Mouse (Mus musculus): Measurements from ENCODE around the gene Mrpl55. TPM values are rescaled to one million over a fixed set of nuclear protein-coding genes. Genes with fewer than 3 reads are reported as not detected.
A peak's percentile ranks its signal among the peaks of the same experiment; 100 is the strongest.

Gene Mrpl55
- total and polyA plus RNA-seq, 3 experiments, result 68.5 to 75.5 TPM; not detected in 1

GRCm38 (mm10) chr11:59201216-59202002 lies 877 bp upstream of the Mrpl55 start (continued):
- no peak for TF ChIP-seq POLR2AphosphoS5 (IDR thresholded peaks at IDR 0.05; ENCODE audit: borderline replicate concordance, low read depth, low read length)
- TF ChIP-seq TCF12 (IDR thresholded peaks at IDR 0.05; ENCODE audit: low read depth, low read length), result peak; percentile 28; the same call in 1 of the 2 replicates
- peak; percentile 83 for TF ChIP-seq USF1 (IDR thresholded peaks at IDR 0.05; ENCODE audit: low read depth, low read length)

- H3K9ac ChIP-seq (ENCODE audit: control insufficient read depth, low read depth, low read length, poor library complexity, severe bottlenecking), result peak within 1 kb of the TSS; percentile 82
- no peaks in the 10 kb centered on the region for H3K9me3 ChIP-seq (replicated peaks; ENCODE audit: insufficient read depth, low read length)
- peaks cover 2 to 15% of the 10 kb centered on the region in 2 experiments; a peak in 3 of 4 replicates for H3K4me1 ChIP-seq (ENCODE audit: control insufficient read depth in 1 of 2, insufficient read depth in 2 of 2, low read length in 2 of 2)
- peak within 1 kb of the TSS; percentile 79 for H3K27ac ChIP-seq (ENCODE audit: control insufficient read depth, low read depth, low read length)
- TF ChIP-seq GATA1 (IDR thresholded peaks at IDR 0.05; ENCODE audit: low read depth, low read length), result no peak; the same call in 1 of the 2 replicates
- no peak; the same call in 1 of the 2 replicates for TF ChIP-seq ETS1 (IDR thresholded peaks at IDR 0.05; ENCODE audit: low read depth, low read length)
- TF ChIP-seq KAT2A (conservative IDR thresholded peaks at IDR 0.05; ENCODE audit: low read depth, low read length), result no peak; the same call in 1 of the 2 replicates
- peak; percentile 95 for TF ChIP-seq MAX (IDR thresholded peaks at IDR 0.05; ENCODE audit: low read length)
- 0 out of 2 replicates have a peak, but pooled peaks have one; percentile 1 for TF ChIP-seq ZKSCAN1 (IDR thresholded peaks at IDR 0.05; ENCODE audit: low read depth, low read length)
- peak; percentile 76; the same call in 1 of the 2 replicates for TF ChIP-seq E2F4 (IDR thresholded peaks at IDR 0.05; ENCODE audit: borderline replicate concordance, low read depth, low read length)
- 0 out of 2 replicates have a peak, but pooled peaks have one; percentile 60 for TF ChIP-seq TBP (IDR thresholded peaks at IDR 0.05; ENCODE audit: low read depth, low read length)
- 0 out of 2 replicates have a peak, but pooled peaks have one; percentile 61 for TF ChIP-seq ELF1 (IDR thresholded peaks at IDR 0.05; ENCODE audit: low read depth, low read length)
- peak; percentile 92 for TF ChIP-seq POLR2AphosphoS2 (IDR thresholded peaks at IDR 0.05; ENCODE audit: low read length)
- TF ChIP-seq NRF1 (IDR thresholded peaks at IDR 0.05; ENCODE audit: insufficient read depth, low read depth, low read length, poor library complexity, severe bottlenecking), result peak; percentile 94
- peak; percentile 97 for TF ChIP-seq NELFE (IDR thresholded peaks at IDR 0.05; ENCODE audit: low read depth, low read length)
- TF ChIP-seq HCFC1 (IDR thresholded peaks at IDR 0.05; ENCODE audit: low read depth, low read length), result peak; percentile 89
- 0 out of 2 replicates have a peak, but pooled peaks have one; percentile 56 for TF ChIP-seq UBTF (IDR thresholded peaks at IDR 0.05; ENCODE audit: borderline replicate concordance, insufficient read depth, low read depth, low read length)
- TF ChIP-seq RAD21 (IDR thresholded peaks at IDR 0.05; ENCODE audit: low read depth, low read length), result no peak
- peak; percentile 71; the same call in 1 of the 2 replicates for TF ChIP-seq RCOR1 (IDR thresholded peaks at IDR 0.05; ENCODE audit: low read depth, low read length)
- TF ChIP-seq POLR2AphosphoS5 (IDR thresholded peaks at IDR 0.05; ENCODE audit: borderline replicate concordance, low read depth, low read length), result peak; percentile 86; the same call in 1 of the 2 replicates
- TF ChIP-seq SIN3A (IDR thresholded peaks at IDR 0.05; ENCODE audit: low read length), result peak; percentile 92
- TF ChIP-seq ZMIZ1 (IDR thresholded peaks at IDR 0.05; ENCODE audit: low read depth, low read length), result 0 out of 2 replicates have a peak, but pooled peaks have one; percentile 22
- peak; percentile 90 to 96 for TF ChIP-seq POLR2A (IDR thresholded peaks at IDR 0.05; ENCODE audit: control insufficient read depth in 1 of 2, insufficient read depth in 1 of 2, low read depth in 1 of 2, low read length in 2 of 2, poor library complexity in 1 of 2)
- peak; percentile 92 for TF ChIP-seq MYC (IDR thresholded peaks at IDR 0.05; ENCODE audit: low read depth, low read length)
- peak; percentile 87 for TF ChIP-seq MXI1 (IDR thresholded peaks at IDR 0.05; ENCODE audit: low read depth, low read length)
- TF ChIP-seq MAFK (IDR thresholded peaks at IDR 0.05; ENCODE audit: borderline replicate concordance, low read depth, low read length), result no peak
- peak; percentile 51 for TF ChIP-seq USF1 (IDR thresholded peaks at IDR 0.05; ENCODE audit: low read depth, low read length)
- H3K36me3 ChIP-seq (ENCODE audit: control insufficient read depth in 1 of 2, insufficient read depth in 2 of 2, low read length in 2 of 2), result peaks cover 15 to 22% of the 10 kb centered on the region in 2 experiments
- DNase-seq (ENCODE audit: low read depth, low spot score), result peak; percentile 98
- peak within 1 kb of the TSS; percentile 61 to 85 for H3K4me3 ChIP-seq (ENCODE audit: control insufficient read depth in 1 of 2, insufficient read depth in 1 of 2, low read depth in 2 of 2, low read length in 2 of 2)
- H3K79me2 ChIP-seq (ENCODE audit: control insufficient read depth, insufficient read depth, low read length, poor library complexity), result peaks cover 17% of the 10 kb centered on the region
- H3K27me3 ChIP-seq (ENCODE audit: control insufficient read depth in 1 of 2, insufficient read depth in 2 of 2, low read length in 2 of 2), result no peaks in the 10 kb centered on the region
Observed at GRCm38 (mm10) chr11:59208153-59208831, 6.0 kb downstream of the Mrpl55 start, which contains the start of gene 2310033P09Rik. 2310033P09Rik (plus strand) TSS chr11:59208321.
